Mouse (Mus musculus) liver, adult 2 months (tissue): ENCODE results near the gene Ptma. TPM values are rescaled to one million over a fixed set of nuclear protein-coding genes. Genes with fewer than 3 reads are reported as not detected.

ENCODE experiments used
- DNase-seq: peaks from one replicate; pipeline ENCODE4 v3.0.0-alpha.2; 2011; ENCODE audit warnings: low read depth, low spot score; ENCODE audit errors: extremely low read depth
- H3K27ac ChIP-seq: fragments of 200-500 bp; replicated peaks from 2 replicates; pipeline ENCODE4 v1.5.1; 2012; ENCODE audit warnings: low read depth, mild to moderate bottlenecking, control low read depth, inconsistent platforms, low read length; ENCODE audit not compliant: insufficient read depth
- H3K27me3 ChIP-seq: fragments of 200-500 bp; 2 replicates; pipeline ENCODE4 v1.6.1; 2012; ENCODE audit warnings: mild to moderate bottlenecking, moderate library complexity, low read length, inconsistent platforms; ENCODE audit not compliant: control insufficient read depth, insufficient read depth
- H3K36me3 ChIP-seq: fragments of 200-500 bp; 2 replicates; pipeline ENCODE4 v1.6.1; 2012; ENCODE audit warnings: low read length, inconsistent platforms; ENCODE audit not compliant: control insufficient read depth, insufficient read depth
- H3K4me1 ChIP-seq: fragments of 200-500 bp; 2 replicates; pipeline ENCODE4 v1.6.1; 2011; ENCODE audit warnings: low read length; ENCODE audit not compliant: control insufficient read depth, insufficient read depth
- H3K4me3 ChIP-seq: fragments of 200-500 bp; 2 replicates; pipeline ENCODE4 v1.5.1; 2011; ENCODE audit warnings: low read depth, mild to moderate bottlenecking, control low read depth, low read length, moderate library complexity; ENCODE audit not compliant: insufficient read depth
- H3K79me2 ChIP-seq: fragments of 200-500 bp; 2 replicates; pipeline ENCODE4 v1.6.1; 2012; ENCODE audit warnings: inconsistent platforms, mild to moderate bottlenecking, low read length, moderate library complexity; ENCODE audit not compliant: control insufficient read depth, insufficient read depth
- H3K9ac ChIP-seq: fragments of 200-500 bp; 2 replicates; pipeline ENCODE4 v1.6.1; 2012; ENCODE audit warnings: low read depth, mild to moderate bottlenecking, control low read depth, inconsistent platforms, low read length
- CTCF ChIP-seq: fragments of 200-500 bp; IDR thresholded peaks from 2 replicates; pipeline ENCODE4 v1.5.1; 2011; ENCODE audit warnings: low read depth, low read length, control low read depth
- POLR2A ChIP-seq: fragments of 200-500 bp; IDR thresholded peaks from 2 replicates; pipeline ENCODE4 v1.6.1; 2011; ENCODE audit warnings: low read length, control low read depth; ENCODE audit not compliant: insufficient read depth; ENCODE audit errors: extremely low read depth
- WGBS: fragments of 180-500 bp; shearing (Covaris S2); methylation state at CpG from one replicate; pipeline ENCODE4 v1.1.7; 2018; 5-methylcytosine and 5-hydroxymethylcytosine counted together
- polyA plus RNA-seq: library from polyadenylated mRNA; depleted of rRNA; stranded (reverse); fragments of >200 nt; gene quantifications from 2 replicates; pipeline ENCODE4 v1.2.3, GENCODE M21; 2012
- total RNA-seq: library from RNA; depleted of rRNA; stranded (reverse); fragments of >200 nt; gene quantifications from 2 replicates; pipeline ENCODE4 v1.2.3, GENCODE M21; 2014

The Ptma gene
- total and polyA plus RNA-seq, 2 experiments: 240 to 259 TPM

- Histone ChIP-seq H3K27me3 (no peaks in the 10 kb centered on the region), H3K27ac (peak overlapping the region; percentile 58), H3K9ac (no peak overlapping the region), H3K79me2 (no peaks in the 10 kb centered on the region), H3K4me3 (no peak overlapping the region), H3K36me3 (no peaks in the 10 kb centered on the region), H3K4me1 (peaks cover 19% of the 10 kb centered on the region)
- DNase-seq: no peak
- 71% methylated on average over 7 of the region's 7 CpGs for WGBS
- no peak for TF ChIP-seq POLR2A
- no peak for TF ChIP-seq CTCF
These were observed 34.9 kb upstream of the Ptma start for GRCm38 (mm10) chr1:86491533-86492094.

GRCm38 (mm10) chr1:86492095-86493070 lies 34.1 kb upstream of the Ptma start:
- Histone ChIP-seq H3K4me1 (peaks cover 24% of the 10 kb centered on the region), H3K36me3 (no peaks in the 10 kb centered on the region), H3K27me3 (no peaks in the 10 kb centered on the region), H3K27ac (peak overlapping the region; percentile 58), H3K79me2 (no peaks in the 10 kb centered on the region), H3K4me3 (no peak overlapping the region), H3K9ac (no peak overlapping the region)
- WGBS: 71% methylated on average over 9 of the region's 9 CpGs
- DNase-seq: no peak
- TF ChIP-seq POLR2A (no peak), CTCF (no peak)

- Histone ChIP-seq H3K9ac (no peak overlapping the region), H3K27me3 (no peaks in the 10 kb centered on the region), H3K36me3 (no peaks in the 10 kb centered on the region), H3K4me1 (peaks cover 32% of the 10 kb centered on the region), H3K27ac (no peak overlapping the region), H3K79me2 (no peaks in the 10 kb centered on the region), H3K4me3 (no peak overlapping the region)
- no peak for DNase-seq
- TF ChIP-seq CTCF (no peak), POLR2A (no peak)
- 96% methylated on average over 3 of the region's 3 CpGs for WGBS
These were observed 32.7 kb upstream of the Ptma start for GRCm38 (mm10) chr1:86493783-86494182.

- Histone ChIP-seq H3K79me2 (no peaks in the 10 kb centered on the region), H3K4me1 (peaks cover 19% of the 10 kb centered on the region)
- WGBS: 90% methylated on average over 4 of the region's 4 CpGs
These were observed 30.2 kb upstream of the Ptma start for GRCm38 (mm10) chr1:86496340-86496739.

GRCm38 (mm10) chr1:86497361-86497760 lies 29.2 kb upstream of the Ptma start:
- Histone ChIP-seq H3K27ac (peak overlapping the region; percentile 95), H3K9ac (peak overlapping the region; percentile 39)
- DNase-seq: peak; percentile 76

More at GRCm38 (mm10) chr1:86496340-86496739, 30.2 kb upstream of the Ptma start:
- Histone ChIP-seq H3K27ac (no peak overlapping the region), H3K9ac (no peak overlapping the region), H3K4me3 (no peak overlapping the region), H3K36me3 (no peaks in the 10 kb centered on the region), H3K27me3 (no peaks in the 10 kb centered on the region)
- TF ChIP-seq POLR2A: no peak
- no peak for DNase-seq

GRCm38 (mm10) chr1:86497986-86498385 lies 28.5 kb upstream of the Ptma start:
- peak; percentile 96 for DNase-seq
- H3K4me3 ChIP-seq: no peak overlapping the region
- H3K27me3 ChIP-seq: no peaks in the 10 kb centered on the region
- peaks cover 18% of the 10 kb centered on the region for H3K4me1 ChIP-seq
- no peak for TF ChIP-seq POLR2A
- no peak for TF ChIP-seq CTCF
- H3K27ac ChIP-seq: peak overlapping the region; percentile 95
- H3K9ac ChIP-seq: peak overlapping the region; percentile 39
- no peaks in the 10 kb centered on the region for H3K36me3 ChIP-seq
- H3K79me2 ChIP-seq: no peaks in the 10 kb centered on the region
- WGBS: 22% methylated on average over 3 of the region's 3 CpGs

More at GRCm38 (mm10) chr1:86497361-86497760, 29.2 kb upstream of the Ptma start:
- Histone ChIP-seq H3K4me1 (peaks cover 18% of the 10 kb centered on the region), H3K27me3 (no peaks in the 10 kb centered on the region), H3K4me3 (no peak overlapping the region), H3K79me2 (no peaks in the 10 kb centered on the region), H3K36me3 (no peaks in the 10 kb centered on the region)
- TF ChIP-seq CTCF (no peak), POLR2A (no peak)
- WGBS: 31% methylated on average over 5 of the region's 5 CpGs
